Mouse (Mus musculus) embryonic facial prominence, embryonic 11.5 days (tissue): ENCODE data around the gene Tes. TPM values are rescaled to one million over a fixed set of nuclear protein-coding genes. Genes with fewer than 3 reads are reported as not detected.

Source experiments
- ATAC-seq: fragments of 200-750 bp; cut with Nextera tagmentation; replicated peaks from 2 replicates; pipeline ENCODE4 v1.8.0; 2017; ENCODE audit warnings: low read depth; ENCODE audit not compliant: insufficient number of reproducible peaks, low FRiP score, low TSS enrichment
- DNase-seq: peaks from one replicate; pipeline ENCODE4 v3.0.0-alpha.2; 2015; ENCODE audit warnings: low spot score
- H3K27ac ChIP-seq: fragments of 300-500 bp; sonication (generic); replicated peaks from 2 replicates; pipeline ENCODE4 v1.5.1; 2014; ENCODE audit warnings: mild to moderate bottlenecking, low read depth, low read length, control low read depth
- H3K27me3 ChIP-seq: fragments of 300-500 bp; sonication (generic); 2 replicates; pipeline ENCODE4 v1.6.1; 2014; ENCODE audit warnings: mild to moderate bottlenecking, low read length, moderate library complexity, mixed read lengths; ENCODE audit not compliant: control insufficient read depth, insufficient read depth
- H3K36me3 ChIP-seq: fragments of 300-500 bp; sonication (generic); replicated peaks from 2 replicates; pipeline ENCODE4 v1.6.1; 2014; ENCODE audit warnings: low read depth, mild to moderate bottlenecking, low read length, moderate library complexity, mixed read lengths; ENCODE audit not compliant: control insufficient read depth, insufficient read depth
- H3K4me1 ChIP-seq: fragments of 300-500 bp; sonication (generic); 2 replicates; pipeline ENCODE4 v1.6.1; 2014; ENCODE audit warnings: low read length, mixed read lengths; ENCODE audit not compliant: control insufficient read depth, insufficient read depth
- H3K4me2 ChIP-seq: fragments of 300-500 bp; sonication (generic); 2 replicates; pipeline ENCODE4 v1.6.1; 2014; ENCODE audit warnings: low read depth, mild to moderate bottlenecking, control low read depth, low read length, moderate library complexity
- H3K4me3 ChIP-seq: fragments of 300-500 bp; sonication (generic); 2 replicates; pipeline ENCODE4 v1.5.1; 2014; ENCODE audit warnings: low read depth, low read length, control low read depth
- H3K9ac ChIP-seq: fragments of 300-500 bp; sonication (generic); replicated peaks from 2 replicates; pipeline ENCODE4 v1.6.1; 2014; ENCODE audit warnings: mild to moderate bottlenecking, control low read depth, low read length
- H3K9me3 ChIP-seq: fragments of 300-500 bp; sonication (generic); replicated peaks from 2 replicates; pipeline ENCODE4 v1.6.1; 2016; ENCODE audit warnings: mild to moderate bottlenecking, low read length, inconsistent platforms, mixed read lengths; ENCODE audit not compliant: control insufficient read depth
- WGBS: fragments of 180-500 bp; shearing (Covaris S2); extraction: QIAGEN DNeasy Blood & Tissue Kit; methylation state at CpG from one replicate; pipeline ENCODE4 v1.1.7; 2014; 5-methylcytosine and 5-hydroxymethylcytosine counted together
- polyA plus RNA-seq: library from polyadenylated mRNA; unstranded; fragments of >200 nt; fragmentation: Nextera tagmentation; extraction: Ambion mirVana; gene quantifications from 2 replicates; pipeline ENCODE4 v1.2.1, GENCODE M21; 2014

Tes gene
- 125 and 130 TPM in 2 replicates for polyA plus RNA-seq

DNA sequence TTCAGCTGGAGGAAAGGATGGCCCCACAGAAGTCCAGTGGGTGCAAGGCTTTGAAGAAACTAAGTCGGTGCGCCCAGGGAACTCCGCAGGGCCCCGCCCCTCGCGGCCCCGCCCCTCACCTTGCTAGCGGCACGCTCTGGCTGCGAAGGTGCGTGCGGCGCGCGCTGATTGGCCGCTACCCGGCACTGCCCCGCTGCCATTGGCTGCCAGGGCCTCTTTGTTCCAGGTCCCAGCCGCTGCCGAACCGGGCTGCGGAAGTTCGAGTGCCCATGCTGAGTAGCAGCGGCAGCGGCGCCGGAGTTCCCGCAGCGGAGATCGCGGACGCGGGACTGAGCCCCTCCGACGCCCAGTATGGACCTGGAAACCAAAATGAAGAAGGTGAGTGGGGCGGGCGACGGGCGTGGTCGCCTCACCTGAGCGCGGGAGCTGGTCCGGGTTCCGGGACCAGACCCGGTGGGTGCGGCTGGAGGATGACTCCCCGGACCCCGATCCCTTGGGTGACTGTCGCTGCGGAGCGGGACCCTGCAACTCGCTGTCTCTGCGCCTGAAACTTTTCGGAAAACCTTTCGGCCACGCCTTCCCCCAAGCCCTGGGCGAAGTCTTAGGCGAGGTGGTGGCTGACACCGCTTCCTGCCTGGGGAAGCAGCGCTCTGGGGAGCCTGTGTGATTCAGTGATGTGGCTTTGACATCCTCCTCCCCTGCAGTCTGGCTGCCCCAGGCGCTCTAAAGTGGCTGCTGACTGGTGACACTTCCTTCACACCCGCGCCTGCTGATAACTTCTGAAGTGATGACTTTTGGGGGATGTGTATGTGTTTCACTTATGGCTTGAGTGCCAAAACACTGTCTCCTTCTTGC is at the start of gene Tes:
Tes (plus strand) TSS at position 214 of the 855 bp plus-strand sequence.
- H3K9ac ChIP-seq = peak within 1 kb of the TSS; percentile 92
- WGBS = under 1% methylated on average over 62 of the region's 63 CpGs

DNA sequence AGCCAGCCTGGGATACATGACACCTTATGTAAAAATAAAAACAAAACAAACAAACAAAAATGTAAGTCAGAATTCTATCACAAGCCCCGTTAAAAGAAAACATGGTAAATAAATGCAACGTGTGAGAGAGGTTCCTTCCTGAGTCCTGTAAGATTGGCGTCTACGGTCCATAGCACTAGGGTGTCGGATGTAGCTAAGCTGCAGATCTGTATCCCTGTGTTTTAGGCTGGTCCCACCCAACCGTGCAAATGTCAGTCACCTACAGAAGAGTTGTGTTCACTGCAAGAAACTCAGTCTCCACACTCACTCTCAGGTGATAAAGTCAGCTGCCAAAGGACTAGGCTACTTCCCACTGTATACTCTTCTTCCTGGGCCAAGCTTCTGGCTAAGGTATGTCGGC is 39.1 kb upstream of the Tes start:
- no peaks in the 10 kb centered on the region for H3K9me3 ChIP-seq
- H3K4me1 ChIP-seq = no peaks in the 10 kb centered on the region
- H3K4me2 ChIP-seq = no peak overlapping the region
- no peak overlapping the region for H3K4me3 ChIP-seq
- no peaks in the 10 kb centered on the region for H3K36me3 ChIP-seq
- ATAC-seq (no peak), DNase-seq (no peak)
- H3K27ac ChIP-seq = no peak overlapping the region
- H3K9ac ChIP-seq = no peak overlapping the region
- WGBS = 67% methylated on average over 7 of the region's 7 CpGs
- no peaks in the 10 kb centered on the region for H3K27me3 ChIP-seq

More for the DNA sequence above, at the start of gene Tes:
- Histone ChIP-seq H3K9me3 (no peaks in the 10 kb centered on the region), H3K27me3 (no peaks in the 10 kb centered on the region), H3K36me3 (no peaks in the 10 kb centered on the region), H3K4me2 (peak within 1 kb of the TSS; percentile 78), H3K4me1 (no peaks in the 10 kb centered on the region), H3K27ac (peak within 1 kb of the TSS; percentile 48; the same call in 1 of the 2 replicates), H3K4me3 (peak within 1 kb of the TSS; percentile 85)
- peak; percentile 96 for ATAC-seq
- DNase-seq = peak; percentile 91

DNA sequence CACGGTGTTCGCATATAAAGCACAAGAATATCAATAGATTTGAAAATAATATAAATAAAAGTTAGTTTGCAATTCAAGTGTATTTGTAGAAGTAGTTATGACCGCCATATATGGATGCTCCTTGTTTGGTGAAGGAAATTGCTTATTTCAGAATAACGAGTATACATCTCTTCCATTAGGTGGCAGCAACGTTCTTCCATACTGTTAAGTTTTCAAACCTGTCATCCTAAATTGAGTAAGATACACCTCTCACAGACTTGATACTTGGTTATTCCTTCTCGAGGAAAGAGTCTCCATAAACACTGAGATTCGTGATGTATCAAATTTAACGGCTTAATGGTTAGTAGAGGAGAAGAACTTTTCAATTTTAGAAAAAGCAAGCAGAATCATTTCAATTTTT is 37.4 kb upstream of the Tes start:
- peak; percentile 80 for DNase-seq
- WGBS = 16% methylated on average over 8 of the region's 8 CpGs
- no peak overlapping the region for H3K9ac ChIP-seq

DNA sequence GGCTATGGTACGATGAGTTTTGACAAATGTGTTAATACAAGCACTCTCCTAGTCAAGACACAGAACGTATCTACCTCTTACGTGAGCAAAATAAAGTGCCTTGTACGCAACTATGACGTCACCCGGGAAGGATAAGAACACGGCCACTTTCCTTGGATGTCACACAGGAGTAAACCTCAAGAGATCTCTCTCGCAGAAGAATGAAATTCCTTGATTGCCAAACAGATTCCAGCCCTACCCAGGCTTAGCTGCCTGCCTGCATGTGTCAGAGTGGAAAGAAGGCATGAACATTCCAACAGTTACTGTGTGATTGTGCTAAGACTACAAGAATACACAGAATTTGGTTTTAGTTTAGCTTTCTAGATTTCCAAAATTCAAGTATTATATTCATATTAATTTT is 36.1 kb upstream of the Tes start:
- Histone ChIP-seq H3K4me1 (no peaks in the 10 kb centered on the region), H3K27ac (no peak overlapping the region), H3K4me3 (no peak overlapping the region), H3K9me3 (no peaks in the 10 kb centered on the region), H3K27me3 (no peaks in the 10 kb centered on the region), H3K36me3 (no peaks in the 10 kb centered on the region), H3K4me2 (no peak overlapping the region), H3K9ac (no peak overlapping the region)
- ATAC-seq (no peak), DNase-seq (no peak)
- 83% methylated on average over 8 of the region's 8 CpGs for WGBS

More for the DNA sequence above, 37.4 kb upstream of the Tes start:
- no peaks in the 10 kb centered on the region for H3K27me3 ChIP-seq
- no peaks in the 10 kb centered on the region for H3K9me3 ChIP-seq
- no peak for ATAC-seq
- no peaks in the 10 kb centered on the region for H3K36me3 ChIP-seq
- no peak overlapping the region for H3K4me2 ChIP-seq
- H3K27ac ChIP-seq = no peak overlapping the region
- H3K4me1 ChIP-seq = no peaks in the 10 kb centered on the region
- H3K4me3 ChIP-seq = no peak overlapping the region

DNA sequence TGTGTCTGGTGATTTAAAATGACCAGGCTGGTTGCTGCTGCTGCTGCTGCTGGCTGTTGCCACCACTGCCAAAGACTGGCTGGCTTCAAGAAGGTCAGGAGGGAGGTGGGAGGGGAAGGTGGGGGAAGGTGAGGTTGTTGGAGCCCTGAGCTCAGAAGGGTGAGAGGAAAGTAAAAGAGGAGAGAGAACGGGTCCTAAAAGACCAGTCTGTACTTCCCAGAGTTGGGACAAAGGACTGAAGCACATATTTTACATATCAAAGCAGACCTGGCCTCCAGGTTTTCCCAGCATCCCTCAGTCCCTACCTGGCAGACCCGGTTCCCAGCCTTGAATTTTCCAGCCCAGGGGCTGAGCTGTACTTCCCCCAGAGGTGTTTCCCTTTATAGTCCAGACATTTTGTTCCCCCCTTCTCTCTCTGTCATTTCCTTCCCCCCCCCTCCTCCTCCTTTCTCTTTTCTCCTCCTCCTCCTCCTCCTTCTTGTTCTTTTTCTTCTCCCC is 32.7 kb upstream of the Tes start:
- 10% methylated on average over 2 of the region's 2 CpGs for WGBS
- Histone ChIP-seq H3K9ac (no peak overlapping the region), H3K4me2 (no peak overlapping the region), H3K27me3 (no peaks in the 10 kb centered on the region), H3K27ac (no peak overlapping the region), H3K9me3 (no peaks in the 10 kb centered on the region), H3K4me1 (no peaks in the 10 kb centered on the region), H3K4me3 (no peak overlapping the region), H3K36me3 (no peaks in the 10 kb centered on the region)
- DNase-seq = no peak
- no peak for ATAC-seq

DNA sequence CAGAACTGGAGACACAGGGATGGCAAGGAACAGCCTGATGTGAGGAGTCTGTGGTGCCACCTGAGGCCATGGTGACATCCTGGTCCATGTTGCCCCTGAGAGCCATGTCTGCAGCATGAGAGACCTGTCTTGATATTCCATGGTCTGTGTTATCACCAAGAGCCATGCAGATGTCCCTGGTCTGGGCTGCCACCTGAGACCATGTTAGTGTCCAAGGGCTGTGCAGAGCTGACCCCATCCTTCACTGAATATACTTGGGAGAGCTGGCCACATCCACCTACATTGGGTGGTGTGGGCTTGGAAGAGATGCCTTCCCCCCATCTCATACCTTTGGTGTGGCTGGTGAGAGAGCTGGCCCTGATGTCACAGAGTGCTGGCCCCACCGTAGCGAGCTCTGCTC is 30.9 kb upstream of the Tes start:
- no peaks in the 10 kb centered on the region for H3K36me3 ChIP-seq
- ATAC-seq = 0 out of 2 replicates have a peak, but pooled peaks have one; percentile 23
- DNase-seq = no peak
- H3K9me3 ChIP-seq = no peaks in the 10 kb centered on the region
- H3K9ac ChIP-seq = no peak overlapping the region
- H3K27ac ChIP-seq = no peak overlapping the region
- WGBS = 92% methylated on average over 2 of the region's 2 CpGs
- H3K4me3 ChIP-seq = no peak overlapping the region
- H3K4me2 ChIP-seq = no peak overlapping the region
- no peaks in the 10 kb centered on the region for H3K4me1 ChIP-seq
- H3K27me3 ChIP-seq = no peaks in the 10 kb centered on the region

DNA sequence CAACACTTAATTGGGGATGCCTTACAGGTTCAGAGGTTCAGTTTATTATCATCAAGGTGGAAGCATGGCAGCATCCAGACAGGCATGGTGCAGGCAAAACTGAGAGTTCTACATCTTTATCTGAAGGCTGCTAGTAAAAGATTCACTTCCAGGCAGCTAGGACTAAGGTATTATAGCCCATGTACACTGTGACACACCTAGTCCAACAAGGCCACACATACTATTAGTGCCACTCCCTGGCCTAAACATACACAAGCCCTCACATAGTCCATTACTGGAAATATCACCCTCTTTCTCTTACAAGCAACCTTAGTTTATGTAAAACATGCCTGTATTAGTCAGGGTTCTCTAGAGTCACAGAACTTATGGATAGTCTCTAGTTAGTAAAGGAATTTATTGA is 29.7 kb upstream of the Tes start:
- H3K9ac ChIP-seq = no peak overlapping the region
- H3K27ac ChIP-seq = no peak overlapping the region
- no peaks in the 10 kb centered on the region for H3K27me3 ChIP-seq
- no peaks in the 10 kb centered on the region for H3K9me3 ChIP-seq
- H3K4me3 ChIP-seq = no peak overlapping the region
- DNase-seq (no peak), ATAC-seq (no peak)
- H3K4me2 ChIP-seq = no peak overlapping the region
- no peaks in the 10 kb centered on the region for H3K36me3 ChIP-seq
- H3K4me1 ChIP-seq = no peaks in the 10 kb centered on the region

DNA sequence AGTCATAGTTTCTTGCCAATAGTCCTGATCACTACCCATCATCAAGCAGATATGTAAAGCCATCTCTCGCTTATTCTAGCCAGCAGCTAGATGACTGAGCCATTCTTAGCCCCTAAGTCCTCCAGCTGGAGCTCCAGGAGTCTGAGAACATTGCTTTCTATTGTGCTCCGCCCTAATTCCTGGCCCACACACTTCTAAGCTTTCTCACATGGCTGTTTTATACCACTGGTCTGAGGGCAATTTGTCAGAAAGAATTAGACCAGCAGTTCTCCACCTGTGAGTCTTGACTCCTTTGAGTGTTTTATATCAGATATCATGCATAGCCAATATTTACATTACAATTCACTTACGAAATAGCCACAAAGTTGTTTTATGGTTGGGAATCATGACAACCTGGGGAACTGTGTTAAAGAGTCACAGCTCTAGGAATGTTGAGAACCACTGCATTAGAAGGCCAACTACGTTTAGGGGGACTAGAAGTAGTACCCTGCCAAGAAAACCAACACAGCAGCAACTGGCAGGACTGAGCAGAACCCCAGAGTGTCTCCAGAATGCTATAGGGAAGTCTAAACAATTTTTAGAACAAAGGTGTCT is 13.4 kb upstream of the Tes start:
- H3K4me3 ChIP-seq = no peak overlapping the region
- ATAC-seq = no peak
- WGBS = 73% methylated on average over 4 of the region's 4 CpGs

More for the DNA sequence above, 13.4 kb upstream of the Tes start:
- DNase-seq = no peak
- Histone ChIP-seq H3K27ac (no peak overlapping the region), H3K4me1 (no peaks in the 10 kb centered on the region), H3K9me3 (no peaks in the 10 kb centered on the region), H3K36me3 (no peaks in the 10 kb centered on the region), H3K27me3 (no peaks in the 10 kb centered on the region), H3K4me2 (no peak overlapping the region), H3K9ac (no peak overlapping the region)
